8 mouse cellular contexts compared by ENCODE assay signal in the genomic region with DNA sequence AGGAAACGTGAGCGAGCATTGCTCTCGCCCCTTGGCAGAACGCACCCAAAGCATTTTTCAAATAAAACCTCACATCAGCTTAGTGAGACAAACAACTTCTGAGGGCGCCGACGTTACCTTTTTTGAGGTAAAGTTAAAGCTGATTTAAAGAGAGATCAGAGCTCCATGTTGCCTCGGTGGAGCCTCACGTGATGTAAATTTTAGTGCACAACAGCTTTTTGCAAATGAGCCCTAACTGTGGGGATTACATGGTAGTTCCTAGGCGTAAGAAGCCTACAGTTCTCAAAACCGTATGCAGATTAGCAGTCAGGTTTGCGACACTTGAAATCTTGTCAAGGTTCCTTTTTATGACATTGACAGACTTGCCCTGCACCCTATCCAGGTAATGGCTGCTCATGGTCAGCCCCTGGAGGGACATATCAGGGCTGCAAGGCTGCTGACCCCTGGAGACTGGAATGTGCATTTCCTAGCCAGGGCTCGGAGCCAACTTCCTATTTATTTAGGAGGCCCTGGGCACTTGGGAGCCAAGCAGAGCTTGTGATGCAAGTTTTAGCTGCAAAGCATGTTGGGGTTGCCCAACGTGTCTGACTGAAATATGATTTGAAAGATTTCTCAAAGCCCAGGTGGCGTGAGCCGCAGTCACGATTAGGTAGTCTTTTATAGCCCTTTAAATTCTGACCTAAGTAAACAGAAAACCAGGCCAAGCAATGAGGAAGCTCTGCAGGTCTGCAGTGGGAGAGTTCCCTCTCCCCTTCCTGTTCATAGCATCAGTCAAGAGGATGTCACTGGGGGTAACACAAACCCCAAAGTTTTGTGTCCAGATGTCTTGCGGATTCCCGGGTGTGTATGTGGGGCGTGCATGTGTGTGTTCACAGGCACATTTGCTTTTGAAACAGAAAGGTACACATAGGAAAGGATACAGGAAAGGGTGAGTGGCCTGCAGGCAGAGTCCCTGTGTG.
A peak's percentile ranks its signal among the peaks of the same experiment; 100 is the strongest.
DNase-seq lines count a peak whose midpoint lies in the region; ATAC-seq and TF ChIP-seq lines count a peak whose summit lies in the region.

No protein-coding gene starts in this region.

- no peaks in the 10 kb centered on the region for H3K36me3 ChIP-seq in testis, adult 2 months (ENCODE audit: control insufficient read depth, insufficient read depth, low read length)
- H3K36me3 ChIP-seq in embryonic facial prominence, embryonic 14.5 days (ENCODE audit: control insufficient read depth, insufficient read depth, low read length): no peaks in the 10 kb centered on the region
- H3K36me3 ChIP-seq in liver, embryonic 16.5 days (ENCODE audit: control insufficient read depth, insufficient read depth): no peaks in the 10 kb centered on the region

- H3K27me3 ChIP-seq in testis, adult 2 months (ENCODE audit: control insufficient read depth, insufficient read depth, low read length): no peaks in the 10 kb centered on the region
- no peaks in the 10 kb centered on the region for H3K27me3 ChIP-seq in embryonic facial prominence, embryonic 14.5 days (replicated peaks; ENCODE audit: control insufficient read depth, insufficient read depth, low read length)
- no peaks in the 10 kb centered on the region for H3K27me3 ChIP-seq in liver, embryonic 16.5 days (ENCODE audit: control insufficient read depth, insufficient read depth, low read depth, low read length)

- H3K4me2 ChIP-seq in embryonic facial prominence, embryonic 14.5 days (ENCODE audit: low read depth, low read length): no peak overlapping the region
- H3K4me2 ChIP-seq in liver, embryonic 16.5 days (ENCODE audit: low read depth, low read length): no peak overlapping the region

- 66% methylated on average over 20 of the region's 20 CpGs for whole genome bisulfite sequencing in embryonic facial prominence, embryonic 14.5 days
- 42% methylated on average over 20 of the region's 20 CpGs for WGBS in liver, embryonic 16.5 days (ENCODE audit: insufficient replicate concordance)

- no peak for DNase-seq in testis, postnatal 14 days (ENCODE audit: low spot score)
- DNase-seq in embryonic facial prominence, embryonic 14.5 days (ENCODE audit: low spot score): peak; percentile 85
- DNase-seq in retina, embryonic 14.5 days (ENCODE audit: low spot score): peak; percentile 66
- no peak for DNase-seq in cerebellum, adult 9-10 months
- no peak for DNase-seq in natural killer cell, adult 2 months (ENCODE audit: low spot score in 2 of 2)

- no peak overlapping the region for H3K9ac ChIP-seq in embryonic facial prominence, embryonic 14.5 days (ENCODE audit: low read depth, low read length)
- H3K9ac ChIP-seq in liver, embryonic 16.5 days (ENCODE audit: low read depth, low read length): no peak overlapping the region

- TF ChIP-seq POLR2A in testis, adult 2 months (IDR thresholded peaks at IDR 0.05; ENCODE audit: control insufficient read depth, low read depth, low read length): no peak

- H3K9me3 ChIP-seq in embryonic facial prominence, embryonic 14.5 days (ENCODE audit: control insufficient read depth, low read length): no peaks in the 10 kb centered on the region
- no peaks in the 10 kb centered on the region for H3K9me3 ChIP-seq in liver, embryonic 16.5 days (replicated peaks; ENCODE audit: control insufficient read depth, low read length)

- H3K27ac ChIP-seq in testis, adult 2 months (ENCODE audit: control insufficient read depth, insufficient read depth, low read depth, low read length): no peak overlapping the region
- no peak overlapping the region; the same call in 1 of the 2 replicates for H3K27ac ChIP-seq in embryonic facial prominence, embryonic 14.5 days (replicated peaks; ENCODE audit: low read depth, low read length)
- H3K27ac ChIP-seq in liver, embryonic 16.5 days (ENCODE audit: low read length): 0 out of 2 replicates have a peak overlapping the region, but pooled peaks have one; percentile 2

- peak; percentile 80 for ATAC-seq in embryonic facial prominence, embryonic 14.5 days (ENCODE audit: low read depth)
- ATAC-seq in hematopoietic stem cell, adult 5-6 weeks (replicated peaks in 1 of 2; ENCODE audit: insufficient read depth in 1 of 2, low FRiP score in 2 of 2, low TSS enrichment in 1 of 2, low read depth in 1 of 2, poor library complexity in 2 of 2, severe bottlenecking in 2 of 2): peak; percentile 66 to 68
- ATAC-seq in liver, embryonic 16.5 days (ENCODE audit: low read depth): peak; percentile 76

- peak; percentile 32; the same call in 1 of the 2 replicates for TF ChIP-seq CTCF in testis, adult 2 months (IDR thresholded peaks at IDR 0.05; ENCODE audit: control insufficient read depth, insufficient read depth, insufficient replicate concordance, low read depth, low read length)

- H3K4me1 ChIP-seq in testis, adult 2 months (ENCODE audit: control insufficient read depth, insufficient read depth, low read length): peaks cover 4% of the 10 kb centered on the region; the same call in 1 of the 2 replicates
- peaks cover 8% of the 10 kb centered on the region; the same call in 1 of the 2 replicates for H3K4me1 ChIP-seq in embryonic facial prominence, embryonic 14.5 days (ENCODE audit: control insufficient read depth, insufficient read depth, low read length)
- peaks cover 6% of the 10 kb centered on the region; the same call in 1 of the 2 replicates for H3K4me1 ChIP-seq in liver, embryonic 16.5 days (ENCODE audit: control insufficient read depth, low read depth, low read length)

- H3K4me3 ChIP-seq in testis, adult 2 months (ENCODE audit: control insufficient read depth, low read depth, low read length): no peak overlapping the region
- H3K4me3 ChIP-seq in embryonic facial prominence, embryonic 14.5 days (ENCODE audit: low read depth, low read length): no peak overlapping the region
- no peak overlapping the region for H3K4me3 ChIP-seq in liver, embryonic 16.5 days (ENCODE audit: low read depth, low read length)

Comparison
In these comparisons a context has a peak if more than half of its experiments do, and no peak if none do; other contexts are left out.
1. DNase-seq: peak in embryonic facial prominence, embryonic 14.5 days (single experiment) and retina, embryonic 14.5 days (single experiment); none in testis, postnatal 14 days (single experiment), cerebellum, adult 9-10 months (single experiment) and natural killer cell, adult 2 months (0 of 2).
2. Peak in every context shown above with its lines, with median percentiles within 50 percentile points of each other: ATAC-seq.